Mouse (Mus musculus) megakaryocyte, embryonic 14.5 days (primary cell): ENCODE results near the gene Pcsk5. TPM values are rescaled to one million over a fixed set of nuclear protein-coding genes. Genes with fewer than 3 reads are reported as not detected.

Experiments
- H3K27me3 ChIP-seq: replicated peaks from 2 replicates; pipeline ENCODE3; 2012; ENCODE audit warnings: inconsistent platforms
- H3K36me3 ChIP-seq: replicated peaks from 2 replicates; pipeline ENCODE3; 2012; ENCODE audit warnings: low read length, inconsistent platforms, mixed read lengths
- H3K4me1 ChIP-seq: 2 replicates; pipeline ENCODE4 v1.6.1; 2012; ENCODE audit warnings: inconsistent platforms
- H3K4me3 ChIP-seq: replicated peaks from 2 replicates; pipeline ENCODE3; 2012; ENCODE audit warnings: moderate library complexity, mild to moderate bottlenecking, inconsistent platforms
- H3K9me3 ChIP-seq: 2 replicates; pipeline ENCODE4 v1.6.1; 2012; ENCODE audit warnings: inconsistent platforms
- FLI1 ChIP-seq: IDR thresholded peaks from 2 replicates; pipeline ENCODE4 v1.6.1; 2012; ENCODE audit warnings: low read length, inconsistent platforms, mixed read lengths
- GATA1 ChIP-seq: IDR thresholded peaks from 3 replicates; pipeline ENCODE4 v1.6.1; 2012; ENCODE audit warnings: mixed read lengths, low read length, inconsistent platforms, borderline replicate concordance
- polyA plus RNA-seq: library from polyadenylated mRNA; stranded (reverse); fragments of >175 nt; gene quantifications from 2 replicates; pipeline ENCODE4 v1.2.3, GENCODE M21; 2012; ENCODE audit warnings: low replicate concordance; ENCODE audit not compliant: insufficient read depth

The Pcsk5 gene
- polyA plus RNA-seq, 1 experiment: not detected

GRCm38 (mm10) chr19:17839856-17840255 is 2.4 kb upstream of the Pcsk5 start:
- no peak for TF ChIP-seq FLI1
- TF ChIP-seq GATA1: no peak
- Histone ChIP-seq H3K4me1 (peaks cover 9% of the 10 kb centered on the region; the same call in 1 of the 2 replicates), H3K4me3 (no peak overlapping the region)

DNA sequence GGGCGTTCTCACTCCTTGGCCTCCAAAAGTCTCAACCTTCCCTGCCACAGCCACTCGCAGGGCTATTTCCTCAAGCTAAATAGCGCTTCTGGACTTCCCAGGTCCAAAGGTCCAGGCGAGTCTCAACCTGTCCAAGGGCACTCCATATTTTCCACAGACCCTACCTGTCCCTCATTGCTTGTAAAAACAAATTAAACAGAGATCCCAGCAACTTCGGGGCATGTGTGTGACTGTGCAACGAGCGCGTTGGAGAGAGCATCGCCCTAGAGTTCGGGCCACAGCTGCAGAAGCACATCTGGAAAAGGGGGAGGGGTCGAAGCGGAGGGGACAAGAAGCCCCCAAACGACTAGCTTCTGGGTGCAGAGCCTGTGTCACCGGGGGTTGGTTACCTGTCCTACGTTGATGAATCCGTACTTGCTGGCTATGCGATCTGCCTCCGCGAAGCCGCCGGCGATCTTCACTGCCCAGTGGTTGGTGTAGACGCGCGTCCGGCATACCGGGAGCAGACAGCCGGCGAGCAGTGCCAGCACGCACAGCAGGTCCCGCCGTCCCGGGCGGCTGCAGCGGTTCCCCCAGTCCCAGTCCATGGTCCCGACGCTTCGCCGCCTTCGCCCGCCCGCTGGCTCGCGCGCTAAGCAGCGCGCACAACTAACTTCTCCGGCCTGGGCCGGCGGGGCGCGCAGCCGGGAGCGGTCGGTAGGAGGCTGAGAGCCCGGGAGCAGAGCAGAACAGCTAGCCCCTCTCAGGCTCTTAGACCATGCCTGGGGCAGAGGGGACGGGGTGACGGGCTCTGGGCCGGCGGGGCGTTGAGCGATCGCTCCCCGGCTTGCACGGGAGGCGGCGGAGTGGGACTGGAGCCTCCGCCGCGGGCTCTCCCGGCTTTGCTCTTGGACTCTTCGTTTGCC is 614 bp downstream of the Pcsk5 start:
- H3K9me3 ChIP-seq: no peaks in the 10 kb centered on the region
- H3K27me3 ChIP-seq: peaks cover 45% of the 10 kb centered on the region
- H3K36me3 ChIP-seq: no peaks in the 10 kb centered on the region
- TF ChIP-seq FLI1: no peak
- TF ChIP-seq GATA1: no peak
- no peak overlapping the region for H3K4me3 ChIP-seq
- H3K4me1 ChIP-seq: peaks cover 9% of the 10 kb centered on the region; the same call in 1 of the 2 replicates

More at GRCm38 (mm10) chr19:17839856-17840255, 2.4 kb upstream of the Pcsk5 start:
- no peaks in the 10 kb centered on the region for H3K9me3 ChIP-seq
- H3K36me3 ChIP-seq: no peaks in the 10 kb centered on the region
- H3K27me3 ChIP-seq: peaks cover 42% of the 10 kb centered on the region

- Histone ChIP-seq H3K36me3 (no peaks in the 10 kb centered on the region), H3K27me3 (peaks cover 45% of the 10 kb centered on the region), H3K4me3 (peak overlapping the region; percentile 85), H3K9me3 (no peaks in the 10 kb centered on the region), H3K4me1 (peaks cover 9% of the 10 kb centered on the region; the same call in 1 of the 2 replicates)
- TF ChIP-seq GATA1: no peak
Measured at GRCm38 (mm10) chr19:17835681-17836565, 1.5 kb downstream of the Pcsk5 start.

DNA sequence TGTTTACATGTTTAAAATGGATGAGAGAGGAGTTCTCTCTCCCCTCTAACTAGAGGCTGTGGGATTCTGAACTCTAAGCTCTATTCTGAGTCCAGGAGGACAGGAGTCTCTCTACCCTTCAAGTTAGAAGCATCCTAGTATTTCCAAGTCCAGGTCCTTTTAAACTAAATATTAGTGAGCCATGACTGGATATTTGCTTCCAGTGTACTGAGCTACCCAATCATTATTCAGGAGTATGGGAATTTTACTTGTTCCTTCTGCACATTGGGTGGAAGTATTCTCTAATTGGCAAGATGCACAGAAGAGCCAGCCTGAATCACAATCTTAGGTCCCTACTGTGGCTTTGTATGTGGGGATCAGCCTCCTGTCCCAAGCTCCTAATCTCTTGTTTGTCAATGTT is 2.5 kb downstream of the Pcsk5 start:
- Histone ChIP-seq H3K4me3 (no peak overlapping the region), H3K36me3 (no peaks in the 10 kb centered on the region), H3K9me3 (no peaks in the 10 kb centered on the region), H3K27me3 (peaks cover 45% of the 10 kb centered on the region), H3K4me1 (peaks cover 9% of the 10 kb centered on the region; the same call in 1 of the 2 replicates)
- TF ChIP-seq FLI1 (no peak), GATA1 (no peak)

DNA sequence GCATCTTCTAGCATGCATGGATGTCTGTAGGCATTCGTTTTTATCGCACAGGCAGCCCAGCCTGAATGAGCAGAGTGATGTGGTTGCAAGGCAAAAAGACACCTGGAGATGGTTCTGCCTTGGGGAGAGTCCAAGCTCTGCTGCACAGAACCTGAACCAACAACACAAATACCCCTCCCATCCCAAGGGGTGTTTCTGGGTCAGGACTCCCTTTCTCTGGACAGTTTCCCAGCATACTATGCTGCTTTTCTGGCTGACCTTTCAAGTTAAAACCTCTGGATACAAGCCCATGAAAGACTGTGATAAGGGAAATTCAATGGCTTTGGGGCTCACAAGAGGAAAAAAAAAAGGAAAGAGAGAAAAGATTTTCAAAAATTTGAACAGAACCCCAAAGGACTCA is 6.1 kb downstream of the Pcsk5 start:
- H3K9me3 ChIP-seq: no peaks in the 10 kb centered on the region; the same call in 1 of the 2 replicates

GRCm38 (mm10) chr19:17828414-17828813 is 9.0 kb downstream of the Pcsk5 start:
- H3K4me1 ChIP-seq: no peaks in the 10 kb centered on the region
- TF ChIP-seq FLI1 (no peak), GATA1 (no peak)
- H3K27me3 ChIP-seq: no peaks in the 10 kb centered on the region
- no peak overlapping the region for H3K4me3 ChIP-seq
- H3K36me3 ChIP-seq: no peaks in the 10 kb centered on the region
- no peaks in the 10 kb centered on the region; the same call in 1 of the 2 replicates for H3K9me3 ChIP-seq

More for the DNA sequence above, 6.1 kb downstream of the Pcsk5 start:
- Histone ChIP-seq H3K4me1 (peaks cover 6% of the 10 kb centered on the region; the same call in 1 of the 2 replicates), H3K36me3 (no peaks in the 10 kb centered on the region), H3K27me3 (peaks cover 18% of the 10 kb centered on the region), H3K4me3 (no peak overlapping the region)
- no peak for TF ChIP-seq FLI1
- no peak for TF ChIP-seq GATA1

- H3K9me3 ChIP-seq: no peaks in the 10 kb centered on the region; the same call in 1 of the 2 replicates
- H3K4me3 ChIP-seq: no peak overlapping the region
- no peak for TF ChIP-seq GATA1
- no peak for TF ChIP-seq FLI1
- no peaks in the 10 kb centered on the region for H3K27me3 ChIP-seq
- no peaks in the 10 kb centered on the region for H3K4me1 ChIP-seq
- no peaks in the 10 kb centered on the region for H3K36me3 ChIP-seq
Measured at GRCm38 (mm10) chr19:17826694-17827093, 10.7 kb downstream of the Pcsk5 start.

- no peaks in the 10 kb centered on the region for H3K9me3 ChIP-seq
- no peak overlapping the region for H3K4me3 ChIP-seq
- no peak for TF ChIP-seq FLI1
- TF ChIP-seq GATA1: no peak
- no peaks in the 10 kb centered on the region for H3K4me1 ChIP-seq
- H3K36me3 ChIP-seq: no peaks in the 10 kb centered on the region
- no peaks in the 10 kb centered on the region for H3K27me3 ChIP-seq
Measured at GRCm38 (mm10) chr19:17820046-17820445, 17.4 kb downstream of the Pcsk5 start.

- Histone ChIP-seq H3K4me3 (no peak overlapping the region), H3K9me3 (no peaks in the 10 kb centered on the region), H3K27me3 (no peaks in the 10 kb centered on the region), H3K4me1 (no peaks in the 10 kb centered on the region), H3K36me3 (no peaks in the 10 kb centered on the region)
- TF ChIP-seq GATA1 (no peak), FLI1 (no peak)
Measured at GRCm38 (mm10) chr19:17819081-17819480, 18.4 kb downstream of the Pcsk5 start.

DNA sequence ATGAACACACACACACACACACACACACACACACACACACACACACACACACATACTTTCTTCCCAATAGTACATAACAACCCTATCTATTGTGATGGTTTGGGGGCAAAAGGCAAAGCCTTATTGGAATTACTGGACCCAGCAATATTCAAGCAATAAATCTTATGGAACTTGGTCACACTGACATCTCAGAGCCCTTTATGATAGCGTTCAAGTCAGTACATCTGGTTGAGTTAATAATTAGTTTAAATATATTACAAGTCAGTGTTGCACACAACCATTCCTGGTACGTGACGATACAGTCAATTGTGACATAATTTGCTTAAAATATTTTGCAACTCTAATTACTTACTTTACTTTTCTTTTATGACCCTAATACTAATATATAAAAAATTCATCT is 22.4 kb downstream of the Pcsk5 start:
- no peaks in the 10 kb centered on the region for H3K9me3 ChIP-seq
- H3K4me1 ChIP-seq: no peaks in the 10 kb centered on the region
- no peak overlapping the region for H3K4me3 ChIP-seq
- no peaks in the 10 kb centered on the region for H3K36me3 ChIP-seq
- no peaks in the 10 kb centered on the region for H3K27me3 ChIP-seq
- no peak for TF ChIP-seq GATA1
- no peak for TF ChIP-seq FLI1
